Mouse (Mus musculus) neutrophil, adult 65 days (primary cell): ENCODE measurements around the gene Maged2. TPM values are rescaled to one million over a fixed set of nuclear protein-coding genes. Genes with fewer than 3 reads are reported as not detected.

Source experiments
- total RNA-seq: library from RNA; stranded (reverse); gene quantifications from 2 replicates; pipeline ENCODE4 v1.2.4, GENCODE M21; 2023

Maged2 gene
- total RNA-seq: 1.0 TPM in 2 replicates

GRCm38 (mm10) chrX:150814139-150814469 is at the start of gene Maged2:
Gene Maged2, minus strand, starts transcription at chrX:150814345.

Other genes starting within 250 kb of the Maged2 start
- 1.8 and 3.9 TPM in 2 replicates for gene Pfkfb1, start 226.1 kb downstream of the Maged2 start, total RNA-seq
- 8.9 and 9.7 TPM in 2 replicates for gene Apex2, start 224.5 kb downstream of the Maged2 start, total RNA-seq
- not detected in 2 replicates for gene Tro, start 156.8 kb downstream of the Maged2 start, total RNA-seq
- gene Gnl3l, start 203.0 kb upstream of the Maged2 start, total RNA-seq: 15.3 and 18.6 TPM in 2 replicates
- 0.25 and 0.44 TPM in 2 replicates for gene Fgd1, start 231.8 kb upstream of the Maged2 start, total RNA-seq